Mouse (Mus musculus) gastrocnemius, postnatal 25 days (tissue): ENCODE measurements at regions not wholly inside any gene's neighbourhood (a gene's known extent, or its start where the extent isn't known, plus 50 kb on each side); places are given as distances from the start of the nearest gene placed in this dataset.
A peak's percentile ranks its signal among the peaks of the same experiment; 100 is the strongest.

Experiments
- DNase-seq: peaks from one replicate; pipeline ENCODE4 v3.0.0; 2022

GRCm38 (mm10) chr9:111838069-111838820 is 148.1 kb upstream of the Stac start:
- DNase-seq: no peak

GRCm38 (mm10) chr9:111822094-111822493 is 131.9 kb upstream of the Stac start:
- peak; percentile 10 for DNase-seq

- DNase-seq: no peak
Observed at GRCm38 (mm10) chr9:111817461-111817860, 127.3 kb upstream of the Stac start.

GRCm38 (mm10) chr9:111804931-111805330 is 114.8 kb upstream of the Stac start:
- no peak for DNase-seq

- no peak for DNase-seq
Observed at GRCm38 (mm10) chr9:111801381-111801780, 111.2 kb upstream of the Stac start.

GRCm38 (mm10) chr9:111800869-111801268 is 110.7 kb upstream of the Stac start:
- no peak for DNase-seq

- DNase-seq: peak; percentile 6
Observed at GRCm38 (mm10) chr9:111778981-111779380, 88.8 kb upstream of the Stac start.

GRCm38 (mm10) chr9:111777433-111778135 is 87.4 kb upstream of the Stac start:
- no peak for DNase-seq

- DNase-seq: no peak
Observed at GRCm38 (mm10) chr9:111774229-111774628, 84.1 kb upstream of the Stac start.

GRCm38 (mm10) chr9:111762653-111763468 is 72.7 kb upstream of the Stac start:
- DNase-seq: no peak

GRCm38 (mm10) chr9:111755235-111755634 is 65.1 kb upstream of the Stac start:
- DNase-seq: no peak

GRCm38 (mm10) chr9:111746151-111746550 is 56.0 kb upstream of the Stac start:
- no peak for DNase-seq

- DNase-seq: no peak
Observed at GRCm38 (mm10) chr9:111745206-111745605, 55.1 kb upstream of the Stac start.
